Mouse (Mus musculus) c-Kit-positive CD71-negative TER-119-negative erythroid progenitor cells, embryonic 14.5 days (primary cell): ENCODE measurements at regions not wholly inside any gene's neighbourhood (a gene's known extent, or its start where the extent isn't known, plus 50 kb on each side); places are given as distances from the start of the nearest gene placed in this dataset.
A peak's percentile ranks its signal among the peaks of the same experiment; 100 is the strongest.

Source experiments
- DNase-seq: peaks from one replicate; pipeline ENCODE4 v3.0.0-alpha.2; 2013; ENCODE audit warnings: low read depth

- DNase-seq: no peak
Observed at GRCm38 (mm10) chr16:77537351-77537750, 64.5 kb downstream of the Gm11146 start.

DNA sequence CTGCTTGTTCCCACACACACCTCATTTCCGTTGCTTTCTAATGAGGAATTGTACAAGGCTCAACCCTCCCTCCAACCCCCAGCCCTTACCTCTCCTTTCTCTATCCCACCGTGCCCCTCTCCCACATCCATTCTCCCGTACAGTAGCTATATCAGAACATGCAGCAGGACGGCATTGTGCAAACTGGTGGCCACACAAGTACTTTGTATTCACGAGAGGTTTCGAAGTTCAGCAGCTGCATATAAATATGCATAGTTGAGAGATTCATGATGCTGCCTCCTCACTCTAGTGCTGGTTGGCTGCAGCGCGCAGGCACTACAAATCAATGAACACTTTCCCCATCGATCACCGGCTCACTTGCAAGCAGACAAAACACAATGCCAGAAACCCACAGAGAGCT is 65.1 kb downstream of the Gm11146 start:
- DNase-seq: no peak

DNA sequence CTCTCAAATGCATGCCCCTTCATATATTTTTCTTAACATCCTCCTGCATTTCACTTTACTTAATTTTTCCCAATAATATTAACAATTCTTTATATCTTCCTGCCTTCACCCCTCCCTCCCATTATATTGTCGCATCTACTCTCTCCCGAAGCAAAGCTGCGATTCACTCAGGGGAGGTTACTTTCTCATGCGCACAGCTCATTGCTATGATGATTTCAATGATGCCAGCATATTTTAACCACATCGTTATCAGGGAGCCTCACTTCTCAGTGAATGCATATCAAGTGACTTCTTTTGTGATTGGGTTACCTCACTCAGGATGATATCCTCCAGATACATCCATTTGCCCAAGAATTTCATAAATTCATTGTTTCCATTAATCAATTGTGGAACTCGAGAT is 65.6 kb downstream of the Gm11146 start:
- DNase-seq: no peak

DNA sequence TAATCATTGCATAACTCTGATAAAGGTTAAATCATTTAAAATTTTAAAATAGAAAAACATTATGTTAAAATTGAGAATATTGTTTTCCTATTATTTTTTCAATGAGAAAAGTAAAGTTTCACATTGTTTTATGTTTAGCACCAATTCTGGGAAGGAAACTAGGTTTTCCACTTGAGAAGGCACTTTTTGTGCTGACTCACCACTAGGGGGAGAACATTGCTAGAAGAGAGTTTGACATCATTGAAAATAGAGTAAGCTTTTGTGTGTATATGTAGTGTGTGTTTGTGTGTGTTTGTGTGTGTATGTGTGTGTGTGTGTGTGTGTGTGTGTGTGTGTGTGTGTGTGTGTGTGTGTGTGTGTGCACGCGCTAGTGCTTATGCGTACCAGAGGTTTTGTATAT is 66.9 kb downstream of the Gm11146 start:
- DNase-seq: peak; percentile 1

DNA sequence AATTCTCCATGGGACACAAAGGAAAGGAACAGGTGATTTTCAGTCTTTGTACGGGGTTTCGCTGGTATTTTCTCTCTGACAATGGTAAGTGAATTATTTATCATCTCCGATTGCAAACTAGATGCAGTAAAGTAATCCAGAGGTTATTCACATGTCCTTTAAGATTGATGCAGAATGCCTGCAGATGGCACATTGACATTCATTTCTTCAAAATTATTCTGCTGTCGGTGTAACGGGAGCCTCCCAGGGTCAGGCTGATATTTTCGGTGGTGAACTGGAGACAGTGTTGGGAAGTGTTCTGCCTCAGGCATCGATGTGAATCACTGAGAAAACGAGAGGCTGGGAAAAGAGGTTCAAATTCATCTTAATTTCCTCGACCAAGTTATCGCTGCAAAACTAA is 70.3 kb downstream of the Gm11146 start:
- DNase-seq: no peak

DNA sequence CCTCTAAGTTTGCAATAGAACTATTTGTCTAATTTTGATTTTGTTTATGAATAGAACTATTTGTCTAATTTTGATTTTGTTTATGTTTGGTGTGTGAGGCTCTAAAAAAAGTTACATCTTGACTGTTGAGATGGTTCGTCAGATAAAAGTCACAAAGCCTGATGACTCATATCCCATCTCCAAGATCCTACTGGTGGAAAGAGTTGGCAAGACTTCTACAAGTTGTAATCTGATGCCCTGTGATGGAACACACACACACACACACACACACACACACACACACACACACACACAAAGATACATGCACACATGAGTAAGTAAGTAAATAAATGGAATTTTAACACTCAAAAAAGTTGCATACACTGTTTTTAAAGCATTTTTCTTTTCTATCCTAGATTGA is 73.9 kb downstream of the Gm11146 start:
- no peak for DNase-seq

DNA sequence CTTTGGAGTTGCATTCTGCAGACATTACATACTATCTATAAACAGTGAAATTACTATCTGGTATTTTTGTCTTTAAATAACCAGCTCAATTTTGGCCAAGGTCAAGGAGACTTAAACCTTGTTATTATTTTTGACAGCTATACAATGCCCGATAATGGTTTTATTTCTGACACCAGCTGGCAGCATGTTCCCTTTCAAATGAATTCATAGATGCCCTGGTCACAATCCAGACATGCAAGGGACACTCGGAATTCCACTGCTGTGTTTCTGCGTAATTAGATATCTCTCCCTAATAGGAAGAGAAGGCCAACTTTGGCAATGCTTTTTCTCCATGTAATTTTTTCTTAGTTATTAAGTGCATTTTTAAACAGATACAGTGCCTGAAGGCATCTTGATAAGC is 87.3 kb downstream of the Gm11146 start:
- DNase-seq: no peak

DNA sequence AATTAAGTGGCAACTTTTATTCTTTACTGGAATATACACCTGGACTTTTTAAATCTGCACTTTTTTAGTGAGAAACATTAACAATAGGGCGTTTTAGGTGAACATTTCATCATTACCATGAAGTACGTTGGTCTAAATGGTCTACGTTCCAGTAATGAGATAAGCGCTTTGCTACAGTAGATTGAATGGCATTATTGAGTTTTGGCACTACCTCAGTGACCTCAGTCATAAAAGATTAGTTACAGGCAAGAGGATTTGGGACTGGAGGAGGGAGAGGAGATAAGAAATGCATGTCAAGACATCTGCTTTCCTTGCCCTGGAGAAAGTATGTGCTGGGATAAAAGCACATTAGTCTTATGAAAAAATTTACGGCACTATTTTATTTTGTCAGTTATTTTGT is 98.3 kb downstream of the Gm11146 start:
- no peak for DNase-seq

GRCm38 (mm10) chr16:77502916-77503315 is 99.0 kb downstream of the Gm11146 start:
- DNase-seq: no peak

- no peak for DNase-seq
Observed at GRCm38 (mm10) chr16:77502026-77502425, 99.9 kb downstream of the Gm11146 start.

DNA sequence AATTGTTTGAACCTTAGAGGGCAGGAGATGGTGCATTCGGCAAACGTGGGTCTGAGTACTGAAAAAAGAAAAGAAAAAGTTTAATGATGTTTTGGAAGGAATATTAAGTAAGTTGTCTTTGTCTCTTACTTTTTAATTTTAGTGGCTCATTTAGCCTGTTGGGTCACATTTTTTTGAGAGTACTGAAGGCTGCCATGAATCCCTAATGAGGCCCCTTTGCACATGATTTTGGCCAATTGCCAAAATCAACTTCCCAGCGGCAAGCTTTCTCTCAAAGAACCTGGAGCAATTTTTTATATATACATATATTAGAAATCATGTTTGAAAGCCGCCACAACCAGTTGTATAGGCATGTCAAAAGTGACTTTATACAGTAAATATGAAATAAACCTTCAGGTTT is 100.9 kb downstream of the Gm11146 start:
- no peak for DNase-seq

- no peak for DNase-seq
Observed at GRCm38 (mm10) chr16:77500413-77500812, 101.5 kb downstream of the Gm11146 start.

DNA sequence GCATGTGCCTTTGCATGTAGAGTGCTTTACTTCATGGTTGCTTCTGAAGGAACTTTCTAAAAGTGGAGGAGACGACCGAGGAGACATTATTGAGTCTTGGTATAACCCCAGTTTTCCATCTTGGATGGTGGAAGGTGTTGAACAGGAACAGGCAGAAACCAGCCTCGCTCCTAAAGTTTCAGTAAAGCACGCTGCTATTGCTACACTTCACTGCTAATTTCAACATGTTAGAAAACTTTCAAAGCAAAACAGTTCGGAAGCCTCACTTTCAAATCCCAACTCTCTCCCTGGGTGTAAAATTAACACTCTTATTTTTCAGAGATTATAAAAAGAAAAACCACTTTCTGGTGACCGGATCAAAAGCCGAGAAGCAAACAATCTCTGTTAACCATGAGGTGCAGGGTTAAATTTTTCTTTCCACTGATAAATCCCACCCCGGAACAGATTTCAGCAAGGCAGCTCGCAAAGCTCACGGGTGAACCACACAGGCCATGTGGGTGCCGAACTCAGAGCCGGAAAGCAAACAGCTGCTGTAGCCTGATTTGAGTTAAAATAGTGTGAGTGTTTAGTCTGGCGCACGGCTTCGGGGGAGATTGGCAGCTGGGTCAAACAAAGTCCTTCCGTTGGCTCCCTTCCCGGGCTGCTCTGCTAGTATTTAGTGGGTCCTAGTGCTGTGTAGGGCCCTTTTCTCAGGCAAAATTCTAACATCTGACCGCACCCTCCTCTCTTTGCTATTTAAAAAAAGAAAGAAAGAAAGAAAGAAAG is 102.2 kb downstream of the Gm11146 start:
- no peak for DNase-seq

GRCm38 (mm10) chr16:77495310-77495709 is 106.6 kb downstream of the Gm11146 start:
- DNase-seq: no peak

- no peak for DNase-seq
Observed at GRCm38 (mm10) chr16:77494042-77494441, 107.9 kb downstream of the Gm11146 start.

GRCm38 (mm10) chr16:77488155-77488554 is 113.7 kb downstream of the Gm11146 start:
- DNase-seq: no peak

GRCm38 (mm10) chr16:77479812-77480211 is 122.1 kb downstream of the Gm11146 start:
- DNase-seq: no peak

DNA sequence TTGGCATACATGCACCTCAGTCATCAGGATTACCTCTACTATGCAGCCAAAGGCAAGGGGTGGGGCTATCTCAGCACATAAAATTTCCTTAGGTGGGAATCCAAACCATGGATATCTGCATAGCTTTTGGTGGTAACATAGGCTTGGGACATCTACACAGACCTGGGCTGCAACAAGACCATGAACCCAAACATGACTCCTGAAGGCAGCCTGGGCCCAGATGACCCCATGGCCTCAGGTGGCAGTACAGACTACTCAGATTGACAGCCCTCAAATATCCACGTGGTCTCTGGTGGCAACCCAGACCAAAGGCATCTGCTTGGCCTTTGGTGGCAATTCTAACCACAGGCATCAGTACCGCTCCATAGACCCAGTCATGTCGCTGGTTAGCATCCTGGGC is 130.0 kb downstream of the Gm11146 start:
- no peak for DNase-seq

DNA sequence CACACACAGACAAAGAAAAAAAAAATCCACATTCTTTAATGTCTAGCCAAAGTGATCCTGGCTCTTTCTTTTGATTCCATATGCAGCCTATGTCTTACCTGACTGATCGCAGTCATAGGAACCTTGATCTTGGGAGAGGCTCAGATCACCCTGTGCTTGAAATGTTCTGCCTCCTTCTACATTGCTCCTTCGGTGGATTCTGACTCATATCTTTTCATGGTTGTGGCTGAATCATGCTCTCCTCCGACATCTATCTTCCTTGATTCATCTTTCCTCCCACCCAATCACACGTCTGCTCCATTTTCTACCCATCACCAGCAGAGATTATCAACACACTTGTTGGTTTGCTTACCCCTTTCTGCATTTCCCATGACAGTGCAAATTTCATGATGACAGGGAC is 132.0 kb downstream of the Gm11146 start:
- no peak for DNase-seq

DNA sequence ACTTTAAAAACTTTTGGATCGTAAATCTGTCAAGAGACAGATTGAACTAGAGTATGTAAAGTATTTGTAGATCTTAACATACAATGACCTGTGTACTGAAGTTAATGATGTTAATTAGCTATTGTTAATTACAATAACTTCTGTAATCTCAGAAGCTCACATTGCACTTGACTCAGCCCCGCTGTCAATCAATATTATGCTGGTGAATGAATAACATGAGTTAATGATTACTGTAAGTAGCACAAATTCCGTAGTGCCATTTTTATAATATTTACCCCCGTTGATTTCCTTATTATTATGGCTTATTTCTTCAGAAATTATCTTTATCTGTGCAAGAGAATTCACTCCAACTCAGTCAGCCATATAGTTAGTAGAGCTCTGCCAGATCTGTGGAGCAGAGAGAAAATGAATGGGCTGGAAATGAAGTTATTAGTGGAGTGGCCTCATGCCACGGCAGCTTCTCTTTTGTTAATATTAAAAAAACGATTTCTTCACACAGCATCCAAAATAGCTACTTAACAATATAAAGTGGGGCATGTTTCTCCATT is 132.5 kb downstream of the Gm11146 start:
- no peak for DNase-seq

- DNase-seq: no peak
Observed at GRCm38 (mm10) chr16:77467216-77467615, 134.7 kb downstream of the Gm11146 start.

DNA sequence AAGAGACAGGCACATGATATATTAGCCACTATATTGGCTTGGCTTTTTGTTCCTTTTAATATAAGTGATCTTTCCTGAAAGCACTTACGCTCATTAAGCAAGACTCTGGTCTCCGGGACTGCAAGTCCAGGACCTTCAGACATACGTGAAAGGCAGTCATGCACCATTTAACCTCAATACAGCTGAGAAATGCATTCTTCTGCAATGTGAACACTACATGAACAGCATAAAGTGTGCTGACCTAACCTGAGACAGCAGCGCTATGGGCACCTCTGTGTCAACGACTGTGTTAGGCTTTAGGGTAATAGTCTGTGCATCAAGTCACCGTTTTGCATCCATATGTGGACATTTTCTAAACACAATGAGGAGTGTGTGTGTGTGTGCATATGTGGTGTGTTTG is 137.3 kb downstream of the Gm11146 start:
- no peak for DNase-seq

GRCm38 (mm10) chr16:77461922-77462321 is 140.0 kb downstream of the Gm11146 start:
- no peak for DNase-seq

DNA sequence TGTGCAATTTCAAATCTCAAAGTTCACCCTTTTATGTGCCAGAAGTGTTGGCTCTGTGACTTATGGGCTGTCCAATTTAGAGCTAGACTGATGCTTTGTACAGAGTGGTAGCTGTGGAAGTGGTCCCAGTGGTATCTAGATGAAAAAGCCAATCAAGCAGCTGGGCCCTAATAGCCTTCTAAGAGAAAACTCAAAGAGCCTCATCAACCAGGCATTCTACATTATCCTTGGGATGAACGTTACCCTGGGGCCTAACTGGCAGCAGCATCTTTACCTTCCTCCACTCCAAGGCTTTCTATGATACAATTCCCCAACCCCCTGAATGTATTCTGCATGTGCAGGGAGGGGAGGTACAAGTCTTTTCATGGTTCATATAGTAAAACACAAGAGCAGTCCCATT is 140.4 kb downstream of the Gm11146 start:
- DNase-seq: no peak
